Mouse (Mus musculus): ENCODE measurements around the gene Asb15.

Asb15 gene

GRCm38 (mm10) chr6:24564081-24564480, 36.1 kb downstream of the Asb15 start:
- intact Hi-C loops (cut with DNase I) = no loop called here

GRCm38 (mm10) chr6:24564886-24565285, 36.9 kb downstream of the Asb15 start:
- intact Hi-C loops (cut with DNase I) = loop anchor here (5.0 kb wide), 1 partner anchor 62 kb away; no protein-coding TSS in a partner anchor

- intact Hi-C loops (cut with DNase I) = loop anchor here (5.0 kb wide), 1 partner anchor 58 kb away; no protein-coding TSS in a partner anchor
These were observed 41.0 kb downstream of the Asb15 start for GRCm38 (mm10) chr6:24568963-24569362.

GRCm38 (mm10) chr6:24569711-24570110, 41.8 kb downstream of the Asb15 start:
- intact Hi-C loops (cut with DNase I) = loop anchor here (5.0 kb wide), 1 partner anchor 58 kb away; no protein-coding TSS in a partner anchor

GRCm38 (mm10) chr6:24570278-24570677, 42.3 kb downstream of the Asb15 start:
- intact Hi-C loops (cut with DNase I) = no loop called here

- intact Hi-C loops (cut with DNase I) = no loop called here
These were observed 43.2 kb downstream of the Asb15 start for GRCm38 (mm10) chr6:24571126-24571525.

GRCm38 (mm10) chr6:24572431-24572830, 44.5 kb downstream of the Asb15 start:
- intact Hi-C loops (cut with DNase I) = no loop called here

- intact Hi-C loops (cut with DNase I) = no loop called here
These were observed 45.4 kb downstream of the Asb15 start for GRCm38 (mm10) chr6:24573319-24573718.

- intact Hi-C loops (cut with DNase I) = no loop called here
These were observed 55.5 kb downstream of the Asb15 start for GRCm38 (mm10) chr6:24583456-24583855.

GRCm38 (mm10) chr6:24585431-24586310, 57.7 kb downstream of the Asb15 start:
- intact Hi-C loops (cut with DNase I) = no loop called here

GRCm38 (mm10) chr6:24586885-24587284, 58.9 kb downstream of the Asb15 start:
- intact Hi-C loops (cut with DNase I) = no loop called here

GRCm38 (mm10) chr6:24590282-24590681, 62.3 kb downstream of the Asb15 start:
- intact Hi-C loops (cut with DNase I) = no loop called here

GRCm38 (mm10) chr6:24591525-24592218, 63.7 kb downstream of the Asb15 start:
- intact Hi-C loops (cut with DNase I) = no loop called here

- intact Hi-C loops (cut with DNase I) = no loop called here
These were observed 69.6 kb downstream of the Asb15 start, which contains the start of gene Lmod2 for GRCm38 (mm10) chr6:24597500-24597899. Gene Lmod2, plus strand, starts transcription at chr6:24597762.

- intact Hi-C loops (cut with DNase I) = no loop called here
These were observed 71.2 kb downstream of the Asb15 start for GRCm38 (mm10) chr6:24599179-24599578.

GRCm38 (mm10) chr6:24599639-24600038, 71.7 kb downstream of the Asb15 start:
- intact Hi-C loops (cut with DNase I) = no loop called here

- intact Hi-C loops (cut with DNase I) = no loop called here
These were observed 72.2 kb downstream of the Asb15 start for GRCm38 (mm10) chr6:24600134-24600533.

- intact Hi-C loops (cut with DNase I) = no loop called here
These were observed 72.8 kb downstream of the Asb15 start for GRCm38 (mm10) chr6:24600726-24601125.

- intact Hi-C loops (cut with DNase I) = no loop called here
These were observed 73.7 kb downstream of the Asb15 start for GRCm38 (mm10) chr6:24601668-24602067.

GRCm38 (mm10) chr6:24602351-24602750, 74.4 kb downstream of the Asb15 start:
- intact Hi-C loops (cut with DNase I) = no loop called here

- intact Hi-C loops (cut with DNase I) = no loop called here
These were observed 75.0 kb downstream of the Asb15 start for GRCm38 (mm10) chr6:24602993-24603392.

GRCm38 (mm10) chr6:24604289-24604688, 76.3 kb downstream of the Asb15 start:
- intact Hi-C loops (cut with DNase I) = no loop called here
